Mouse (Mus musculus) mammary gland, adult 2 months (tissue): ENCODE results near the gene Trim43a. TPM values are rescaled to one million over a fixed set of nuclear protein-coding genes. Genes with fewer than 3 reads are reported as not detected.

Experiments used
- polyA plus RNA-seq: library from polyadenylated mRNA; depleted of rRNA; stranded (reverse); fragments of >200 nt; gene quantifications from 2 replicates; pipeline ENCODE4 v1.2.3, GENCODE M21; 2012; ENCODE audit warnings: low replicate concordance; rRNA removed

Trim43a gene
- 0.13 TPM in 1 of 2 replicates, not detected in the other for polyA plus RNA-seq

DNA sequence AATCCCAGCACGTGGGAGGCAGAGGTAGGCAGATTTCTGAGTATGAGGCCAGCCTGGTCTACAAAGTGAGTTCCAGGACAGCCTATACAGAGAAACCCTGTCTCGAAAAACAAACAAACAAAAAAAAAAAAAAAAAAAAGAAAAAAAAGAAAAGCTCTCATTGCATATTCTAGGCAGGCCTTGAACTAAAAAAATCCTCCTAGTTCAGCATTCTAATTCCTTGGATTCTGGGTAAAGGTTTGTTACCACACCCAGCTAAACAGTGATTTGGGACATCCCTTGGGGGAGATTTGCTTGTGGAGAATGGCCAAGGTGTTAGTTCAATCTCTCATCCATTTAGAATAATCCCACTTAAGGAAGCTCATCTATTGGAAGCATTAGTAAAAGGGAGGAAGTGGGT lies at the start of gene Trim43a:
Gene Trim43a, plus strand, starts transcription at position 301 of the 400 bp plus-strand sequence.

DNA sequence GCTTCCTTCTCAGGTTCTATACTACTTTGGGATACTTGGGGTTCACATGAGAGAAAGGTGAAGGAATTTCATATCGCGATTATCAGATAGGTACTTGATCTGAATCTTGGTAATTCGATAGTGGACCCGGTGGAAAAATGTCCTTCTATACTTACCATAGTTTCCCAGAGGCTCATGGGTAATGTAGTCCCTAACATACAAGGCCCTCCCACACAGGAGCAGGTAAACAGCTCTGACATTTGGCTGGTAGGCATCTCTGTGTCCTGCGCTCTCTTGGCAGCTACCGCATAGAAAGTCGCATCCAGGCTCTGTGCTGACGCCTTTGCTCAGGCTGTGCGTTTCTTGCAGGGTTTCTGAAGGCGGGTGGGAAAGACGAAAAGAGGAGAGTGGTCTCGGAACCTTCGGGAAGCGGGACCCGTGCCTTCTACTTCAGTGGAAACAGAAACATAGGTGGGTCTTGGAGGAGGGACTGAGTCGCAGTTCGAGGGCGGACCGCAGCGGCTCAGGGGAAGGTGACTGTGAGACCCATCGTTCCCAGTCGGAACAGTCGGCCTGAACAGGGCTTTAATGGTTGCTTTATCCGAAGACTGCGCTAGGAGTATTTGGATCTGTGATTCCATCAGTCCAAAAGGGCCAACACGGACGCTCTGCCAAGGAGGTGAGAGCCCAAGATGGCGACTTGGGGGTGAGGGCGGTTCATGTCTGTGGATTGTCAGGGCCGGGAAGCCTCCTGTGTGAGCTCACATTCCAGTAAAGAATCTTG lies 32.7 kb upstream of the Trim43a start, which contains the start of gene Zfp949:
Gene Zfp949, plus strand, starts transcription at position 170 of the 763 bp plus-strand sequence.

Other genes with a start within 250 kb of the Trim43a start
- 13.1 and 13.4 TPM in 2 replicates for gene Snx14, start 141.9 kb upstream of the Trim43a start, polyA plus RNA-seq
- not detected in 2 replicates for gene Gm20537, start 124.3 kb upstream of the Trim43a start, polyA plus RNA-seq
- 2.1 and 3.7 TPM in 2 replicates for gene Syncrip, start 98.3 kb upstream of the Trim43a start, polyA plus RNA-seq
- gene Zfp949, start 32.9 kb upstream of the Trim43a start, polyA plus RNA-seq = 3.2 and 7.1 TPM in 2 replicates
- 13.3 and 19.5 TPM in 2 replicates for gene Mthfsl, start 139.4 kb downstream of the Trim43a start, polyA plus RNA-seq
- 4.0 and 6.6 TPM in 2 replicates for gene Bcl2a1d, start 151.0 kb downstream of the Trim43a start, polyA plus RNA-seq